Mouse (Mus musculus) heart, postnatal 10 days (tissue): ENCODE measurements at regions not wholly inside any gene's neighbourhood (a gene's known extent, or its start where the extent isn't known, plus 50 kb on each side); places are given as distances from the start of the nearest gene placed in this dataset.
"Not testable (repeated sequence)": the region's sequence is repeated elsewhere in the genome, so short reads cannot be mapped to it uniquely, and the experiment has no call there.

Experiments used
- DNase-seq, 2 experiments: peaks; one replicate each; pipeline ENCODE4 v3.0.0; 2021
- intact Hi-C: fragments of 180-260 bp; cut with DNase I; formaldehyde crosslinking; loops from one replicate; pipeline ENCODE4 v1.15.1; 2025

GRCm38 (mm10) chr3:21798139-21798538, 278.3 kb upstream of the Tbl1xr1 start:
- intact Hi-C loops, result no loop called here
- DNase-seq, result peak in 1 of 2 experiments; percentile 21

DNA sequence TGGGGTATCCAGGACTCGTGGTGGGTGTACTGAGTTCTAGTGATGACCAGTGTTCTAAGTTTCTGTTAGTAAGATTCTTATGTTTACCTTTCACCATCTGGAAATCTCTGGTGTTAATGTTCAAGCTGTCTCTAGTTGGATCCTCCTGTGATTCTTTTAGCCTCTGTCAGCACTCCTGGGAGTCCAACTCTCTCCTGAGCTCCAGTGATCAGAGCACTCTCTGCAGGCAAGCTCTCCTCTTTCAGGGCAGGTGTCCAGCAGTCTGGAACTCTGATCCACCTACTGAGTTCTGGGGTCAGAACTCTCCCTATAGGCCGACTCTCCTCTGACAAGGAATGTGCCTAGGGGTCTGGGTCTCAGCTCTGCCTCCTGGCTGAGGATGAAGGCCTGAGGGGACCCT, 272.6 kb upstream of the Tbl1xr1 start:
- DNase-seq, intact Hi-C loops: not testable (repeated sequence)

DNA sequence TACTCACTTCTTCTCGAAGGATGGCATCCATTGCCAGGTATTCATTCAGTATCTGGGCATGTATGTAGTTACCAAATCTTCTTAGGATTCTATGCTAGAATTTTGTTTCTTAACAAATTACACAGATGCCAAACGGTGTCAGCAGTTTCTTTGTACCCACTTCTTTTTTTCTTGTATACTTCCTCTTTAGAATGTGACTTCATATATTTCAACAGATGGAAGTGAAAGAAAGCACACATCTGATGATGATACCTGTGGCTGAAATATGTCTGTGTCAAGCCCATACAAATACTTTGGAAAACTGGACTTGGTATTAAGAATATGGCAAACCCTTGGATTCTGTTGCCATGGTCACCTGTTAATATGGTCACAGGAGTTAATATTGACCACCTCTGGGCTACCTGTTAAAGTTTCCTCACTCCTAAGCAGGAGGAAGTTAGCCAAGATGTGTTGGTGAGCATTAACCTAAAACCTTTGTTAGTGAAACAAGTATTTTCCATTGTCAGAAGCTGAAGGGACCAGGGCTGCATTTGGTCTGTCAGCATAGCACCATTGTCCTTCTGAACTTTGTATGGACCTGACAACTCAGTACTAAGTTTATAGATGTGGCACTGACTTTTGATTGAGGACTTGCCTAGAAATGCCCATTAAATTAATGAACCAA, 269.8 kb upstream of the Tbl1xr1 start:
- intact Hi-C loops, result no loop called here

GRCm38 (mm10) chr3:21808539-21808938, 267.9 kb upstream of the Tbl1xr1 start:
- DNase-seq, result no peak
- intact Hi-C loops, result no loop called here

More for the DNA sequence above, 269.8 kb upstream of the Tbl1xr1 start:
- no peak for DNase-seq

- intact Hi-C loops, result no loop called here
Observed at GRCm38 (mm10) chr3:21809769-21810470, 266.5 kb upstream of the Tbl1xr1 start.

GRCm38 (mm10) chr3:21813401-21813800, 263.1 kb upstream of the Tbl1xr1 start:
- intact Hi-C loops, result no loop called here
- no peak for DNase-seq

More at GRCm38 (mm10) chr3:21809769-21810470, 266.5 kb upstream of the Tbl1xr1 start:
- no peak for DNase-seq

GRCm38 (mm10) chr3:21816968-21817858, 259.2 kb upstream of the Tbl1xr1 start:
- intact Hi-C loops, result no loop called here
- DNase-seq, result peak; percentile 71 to 78

GRCm38 (mm10) chr3:21819030-21819429, 257.4 kb upstream of the Tbl1xr1 start:
- intact Hi-C loops, result no loop called here
- DNase-seq, result no peak

DNA sequence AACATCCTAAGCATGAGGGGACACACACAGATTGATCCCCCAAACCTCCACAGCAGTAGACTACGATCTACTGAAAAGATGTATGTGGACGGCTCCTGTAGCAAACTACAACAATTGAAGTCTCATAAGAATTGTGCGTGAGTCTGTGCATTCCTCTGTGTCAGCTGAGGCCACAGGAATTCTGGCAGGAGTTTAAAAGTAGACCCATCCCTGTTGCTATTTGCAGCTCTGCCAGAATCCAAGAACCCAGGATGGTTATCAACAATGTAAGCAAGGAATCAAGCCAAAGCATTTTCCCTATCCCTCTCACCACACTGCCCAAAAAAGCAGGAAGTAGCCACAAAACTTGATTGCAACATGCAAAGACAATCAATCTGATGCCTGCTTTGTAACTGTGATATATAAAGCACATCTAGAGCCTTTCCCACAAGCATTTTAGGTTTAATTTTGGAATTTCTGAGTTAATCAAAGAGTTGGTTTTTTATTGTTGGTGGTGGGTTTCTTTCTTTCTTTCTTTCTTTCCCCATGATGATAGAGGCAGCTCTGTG, 256.3 kb upstream of the Tbl1xr1 start:
- intact Hi-C loops, result no loop called here
- peak in 1 of 2 experiments; percentile 58 for DNase-seq

DNA sequence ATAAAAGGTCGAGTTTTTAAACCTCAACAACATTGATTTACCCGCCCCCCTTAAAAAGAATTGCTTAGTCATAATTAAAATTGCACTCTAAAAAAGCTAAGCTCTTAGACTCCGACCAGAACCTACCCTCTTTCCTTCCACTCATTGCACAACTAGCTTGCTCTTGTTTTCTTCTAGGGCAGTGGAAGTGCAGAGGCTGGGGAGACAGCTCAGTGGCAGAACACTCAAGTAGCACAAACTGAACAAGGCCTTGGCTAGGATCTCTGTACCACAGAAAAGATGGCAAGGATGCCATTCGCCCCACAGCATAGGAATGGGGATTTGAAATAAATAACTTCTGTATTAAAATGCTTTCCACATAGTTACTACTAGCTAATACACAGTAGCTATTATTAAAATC, 253.8 kb upstream of the Tbl1xr1 start:
- no peak for DNase-seq
- intact Hi-C loops, result no loop called here

DNA sequence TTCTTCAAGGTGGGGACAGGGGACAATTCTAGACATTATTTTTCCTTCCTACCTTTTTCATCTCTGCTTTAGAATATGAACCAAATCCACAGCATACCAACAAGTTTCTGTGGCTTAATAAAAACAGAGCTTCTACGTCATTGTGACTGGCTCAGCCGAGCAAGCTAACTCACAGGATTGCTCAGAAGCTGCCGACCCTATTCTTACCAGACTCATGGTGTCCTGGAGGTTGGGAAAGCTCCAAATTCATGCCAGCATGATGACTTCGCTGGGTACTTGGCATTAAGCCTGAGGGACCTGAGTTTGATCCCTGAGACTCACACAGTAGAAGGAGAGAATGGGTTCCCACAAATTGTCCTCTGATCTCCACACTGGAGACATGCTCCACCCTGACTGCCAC, 253.1 kb upstream of the Tbl1xr1 start:
- DNase-seq, result no peak
- intact Hi-C loops, result no loop called here

DNA sequence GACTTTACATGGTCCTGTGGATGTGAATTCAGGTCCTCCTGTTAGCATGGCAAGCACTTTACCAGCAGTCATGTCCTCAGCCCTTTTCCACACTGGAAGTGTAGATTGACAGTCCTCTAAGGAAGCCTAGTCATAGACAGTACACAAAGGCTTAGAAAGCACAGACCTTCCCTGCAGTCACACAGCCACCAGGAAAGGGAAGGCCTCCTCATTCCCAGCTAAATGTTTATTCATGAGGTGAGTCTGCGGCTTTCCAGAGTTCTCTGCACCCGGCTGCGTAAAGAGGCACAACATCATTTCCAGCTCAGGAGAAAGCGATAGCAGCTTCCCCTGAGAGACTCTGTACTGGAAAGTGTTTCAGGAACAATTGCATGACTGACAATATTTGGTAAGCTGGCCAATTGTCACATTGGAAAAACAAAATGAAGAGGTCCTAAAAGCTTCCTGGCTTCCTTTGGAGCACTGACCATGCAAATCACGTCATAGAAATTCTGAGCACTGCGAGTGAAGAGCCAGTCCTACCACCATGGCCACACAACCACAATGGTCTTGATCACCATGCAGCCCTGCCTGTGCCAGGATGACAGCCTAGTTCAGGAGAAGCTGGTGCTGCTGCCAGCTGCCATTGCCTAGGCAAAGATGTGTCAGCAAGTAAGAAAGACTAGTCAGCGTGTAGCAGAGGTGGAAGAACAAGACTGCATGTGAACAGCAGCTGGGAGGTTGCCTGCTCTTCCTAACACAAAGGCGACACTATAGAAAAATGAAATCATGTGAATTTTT, 252.2 kb upstream of the Tbl1xr1 start:
- intact Hi-C loops, result no loop called here
- no peak for DNase-seq

DNA sequence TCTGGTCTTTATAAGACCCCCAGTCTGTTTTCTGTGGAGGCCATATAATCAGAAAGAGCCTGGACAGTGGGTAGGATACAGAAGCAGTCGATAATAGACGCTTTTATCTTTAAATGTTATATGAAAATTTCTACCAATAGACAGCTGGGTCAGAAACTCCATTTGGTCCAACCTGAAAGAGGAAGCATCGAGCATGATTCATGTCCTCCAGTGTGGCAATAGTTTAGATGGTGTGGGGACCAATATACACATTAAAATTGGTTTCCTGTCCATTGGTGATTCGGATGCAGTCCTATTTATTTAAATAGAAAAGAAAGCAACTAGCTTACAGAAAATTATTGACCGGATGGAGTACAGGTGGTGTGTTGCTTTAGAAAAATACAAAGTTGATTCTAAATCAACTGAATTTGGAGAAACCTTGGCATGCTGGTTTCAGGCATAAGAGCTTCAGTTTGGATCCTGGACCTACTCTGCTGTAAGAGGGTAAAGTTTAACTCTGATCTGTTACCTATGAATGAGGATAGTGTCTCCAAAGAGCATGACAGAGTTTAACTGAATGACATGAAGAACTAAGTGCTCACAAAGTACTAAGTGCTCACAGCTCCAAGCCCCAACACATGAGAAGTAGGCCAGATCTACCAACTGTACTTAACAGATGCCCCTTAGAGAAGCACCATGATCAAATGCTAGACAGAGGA, 251.4 kb upstream of the Tbl1xr1 start:
- DNase-seq, result no peak
- intact Hi-C loops, result no loop called here

DNA sequence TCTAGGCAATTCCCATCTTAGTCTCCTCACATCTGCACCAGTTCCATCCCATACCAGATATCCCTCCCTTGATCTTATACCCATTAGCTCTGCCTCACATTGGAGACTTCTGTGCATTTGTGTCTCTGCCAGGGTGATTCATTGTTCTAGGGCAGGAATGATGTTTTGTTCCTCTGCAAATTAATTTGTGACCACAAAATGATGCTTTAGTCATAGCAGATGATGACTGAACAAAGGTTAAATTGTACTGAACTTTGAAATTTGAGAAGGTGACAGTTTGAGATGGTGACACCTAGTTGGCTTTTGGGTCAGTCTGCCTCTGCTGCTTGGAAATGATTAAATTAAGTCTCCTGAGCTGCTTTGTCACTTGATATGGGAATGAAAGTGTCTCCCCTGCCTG, 248.8 kb upstream of the Tbl1xr1 start:
- intact Hi-C loops, result no loop called here
- no peak for DNase-seq

DNA sequence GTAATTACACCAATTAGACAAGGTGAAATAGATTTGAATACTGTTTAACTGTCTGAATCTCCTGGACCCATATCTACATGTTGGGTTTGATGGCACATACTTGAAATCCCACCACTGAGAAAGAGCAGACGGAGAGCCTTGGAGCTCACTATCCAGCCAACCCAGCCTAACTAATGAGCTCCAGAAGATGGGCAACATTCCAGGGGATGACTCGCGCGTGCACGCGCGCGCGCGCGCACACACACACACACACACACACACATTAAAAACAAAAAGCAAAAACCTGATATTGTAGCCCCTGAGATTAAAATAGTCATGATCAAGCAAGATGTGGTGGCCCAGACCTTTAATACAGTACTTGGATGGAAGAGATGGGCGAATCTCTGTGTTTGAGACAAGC, 243.3 kb upstream of the Tbl1xr1 start:
- intact Hi-C loops, result no loop called here
- DNase-seq, result no peak

DNA sequence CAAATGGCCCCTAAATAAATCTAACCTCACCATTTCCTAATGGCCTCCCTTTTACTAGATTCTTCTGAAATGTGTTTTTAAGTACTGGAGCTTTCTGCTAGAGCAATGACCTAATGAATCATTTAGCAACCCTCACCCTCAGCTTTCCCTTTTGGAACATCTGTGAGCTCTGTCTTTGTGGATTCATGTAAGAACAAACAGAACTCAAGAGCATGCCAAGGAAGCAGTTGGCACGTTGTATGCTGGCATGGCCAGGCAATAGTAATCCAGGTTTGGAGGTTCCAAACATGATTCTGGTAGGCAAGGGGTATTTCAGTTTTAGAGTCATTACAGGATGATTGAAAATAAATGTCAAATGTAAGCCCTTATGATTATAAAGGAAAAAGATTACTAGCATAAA, 240.9 kb upstream of the Tbl1xr1 start:
- DNase-seq, result no peak
- intact Hi-C loops, result no loop called here

DNA sequence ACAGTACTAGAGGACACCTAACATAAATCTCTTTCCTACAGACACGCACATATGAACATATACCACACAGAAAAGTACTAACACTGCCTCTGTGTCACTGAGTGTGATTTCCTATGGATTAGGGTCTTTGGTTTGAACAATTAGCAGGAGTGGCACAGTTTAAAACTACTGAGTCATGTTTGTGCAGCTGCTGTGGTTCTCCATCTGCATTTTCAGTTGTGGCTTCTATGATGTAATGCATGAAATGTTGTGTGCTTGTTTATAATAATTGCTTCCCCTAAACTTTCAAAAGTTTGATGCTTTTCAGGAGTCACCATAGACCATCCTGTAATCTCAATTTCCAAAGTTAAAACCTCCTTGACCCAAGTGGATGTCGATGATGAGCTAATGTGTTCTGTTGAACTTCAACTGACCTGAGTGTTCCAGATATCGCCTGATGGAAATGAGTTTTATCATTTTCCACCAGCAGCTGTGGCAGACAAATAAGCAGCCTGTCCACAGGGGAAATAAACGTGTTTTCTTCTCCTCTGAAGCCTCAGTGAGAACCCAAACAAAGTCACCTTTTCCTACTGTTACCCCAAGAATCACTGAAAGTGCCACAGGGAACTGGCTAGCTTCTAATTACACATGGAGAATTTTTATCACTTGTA, 239.0 kb upstream of the Tbl1xr1 start:
- peak in 1 of 2 experiments; percentile 16 for DNase-seq
- intact Hi-C loops, result no loop called here

DNA sequence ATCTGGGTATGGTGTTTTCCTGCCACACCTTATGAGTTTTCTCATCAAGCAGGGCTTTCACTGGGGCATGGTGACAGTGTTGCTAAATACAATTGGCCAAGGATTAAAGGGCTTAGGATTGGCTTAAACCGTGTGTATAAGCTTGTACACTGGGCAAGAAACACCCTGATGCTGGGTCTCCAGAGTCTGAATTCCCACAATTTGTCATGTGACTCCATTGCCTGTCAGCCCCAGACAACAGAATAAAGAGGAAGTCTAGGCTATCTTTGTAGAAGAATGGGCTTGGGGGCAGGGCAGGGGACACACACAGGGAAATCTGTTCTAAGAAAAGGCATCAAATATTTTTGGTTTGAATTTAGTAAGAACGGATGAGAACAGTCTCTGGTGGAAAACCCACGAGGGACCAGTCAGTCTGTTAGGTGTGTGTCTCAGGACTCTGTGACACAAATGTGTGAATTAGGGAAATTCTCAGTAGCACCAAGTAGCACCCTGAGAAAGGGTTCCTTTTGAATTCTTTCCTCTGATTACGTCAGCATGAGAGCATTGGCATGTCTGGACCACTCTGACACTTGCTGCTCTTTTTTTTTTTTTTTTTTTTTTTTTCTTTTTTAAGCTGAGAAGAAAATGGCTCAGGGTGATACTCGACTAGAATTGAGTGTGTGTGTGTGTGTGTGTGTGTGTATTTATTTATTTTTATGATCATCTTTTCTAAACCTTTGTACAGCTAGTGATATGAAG, 235.5 kb upstream of the Tbl1xr1 start:
- intact Hi-C loops, result loop anchor here (5.0 kb wide), 1 partner anchor 194 kb away; no protein-coding TSS in a partner anchor
- peak in 1 of 2 experiments; percentile 6 for DNase-seq
